Mouse (Mus musculus) cortical plate, adult 2 months (tissue): Measurements from ENCODE around the gene Slc1a1.

ENCODE experiments used
- CTCF ChIP-seq: fragments of 200-500 bp; IDR thresholded peaks from 2 replicates; pipeline ENCODE4 v1.5.1; 2011; ENCODE audit warnings: mild to moderate bottlenecking, control low read depth, low read length; ENCODE audit not compliant: insufficient read depth; ENCODE audit errors: extremely low read depth
- POLR2A ChIP-seq: fragments of 200-500 bp; IDR thresholded peaks from 2 replicates; pipeline ENCODE4 v1.6.1; 2011; ENCODE audit warnings: mild to moderate bottlenecking, low read length, control low read depth; ENCODE audit not compliant: insufficient read depth; ENCODE audit errors: extremely low read depth

DNA sequence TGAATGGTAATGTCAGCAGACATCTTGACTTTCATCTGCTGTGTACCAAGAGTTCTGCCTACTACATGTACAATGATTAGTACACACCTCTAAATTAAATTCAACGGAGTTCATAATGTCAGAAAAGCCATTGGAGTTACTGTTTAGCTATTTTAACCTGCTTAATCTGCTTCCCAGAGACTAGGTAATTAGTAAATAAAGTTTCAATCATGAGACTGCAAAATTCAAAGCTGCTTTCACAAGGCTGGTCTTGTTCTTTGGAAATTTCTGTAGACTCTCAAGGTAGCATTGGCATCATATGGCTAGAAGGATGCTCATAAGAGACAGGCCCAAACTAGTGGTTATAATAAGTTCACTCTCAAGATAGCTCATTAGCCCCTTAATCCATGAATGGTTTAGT lies 20.0 kb downstream of the Slc1a1 start:
- no peak for TF ChIP-seq CTCF
- no peak for TF ChIP-seq POLR2A
